Mouse (Mus musculus) adrenal gland, postnatal 14 days (tissue): Measurements from ENCODE around the gene Gimap5. TPM values are rescaled to one million over a fixed set of nuclear protein-coding genes. Genes with fewer than 3 reads are reported as not detected.

Experiments
- total RNA-seq: library from RNA; stranded (reverse); gene quantifications from 2 replicates; pipeline ENCODE4 v1.2.3, GENCODE M21; 2021

Gene Gimap5
- total RNA-seq, 1 experiment from 2014 or later = 11.0 TPM

Other genes with a start within 250 kb of the Gimap5 start
- 41.8 and 45.7 TPM in 2 replicates for gene Atp6v0e2, start 208.6 kb upstream of the Gimap5 start, total RNA-seq
- gene Lrrc61, start 191.4 kb upstream of the Gimap5 start, total RNA-seq = 26.1 and 28.7 TPM in 2 replicates
- gene Rarres2, start 173.4 kb upstream of the Gimap5 start, total RNA-seq = 74.2 and 241 TPM in 2 replicates
- gene Gm45021, start 156.6 kb upstream of the Gimap5 start, total RNA-seq = not detected in 2 replicates
- 42.8 TPM in 2 replicates for gene Repin1, start 152.3 kb upstream of the Gimap5 start, total RNA-seq
- not detected in 2 replicates for gene Gm44965, start 152.3 kb upstream of the Gimap5 start, total RNA-seq
- gene Zfp775, start 144.1 kb upstream of the Gimap5 start, total RNA-seq = 7.7 and 8.9 TPM in 2 replicates
- 1.8 and 3.1 TPM in 2 replicates for gene AI854703, start 119.4 kb upstream of the Gimap5 start, total RNA-seq
- gene Gimap8, start 99.0 kb upstream of the Gimap5 start, total RNA-seq = 12.1 and 20.4 TPM in 2 replicates
- gene Gimap9, start 70.1 kb upstream of the Gimap5 start, total RNA-seq = 6.5 and 12.1 TPM in 2 replicates
- 54.8 and 62.2 TPM in 2 replicates for gene Gimap4, start 61.6 kb upstream of the Gimap5 start, total RNA-seq
- 63.5 and 88.5 TPM in 2 replicates for gene Gimap6, start 38.0 kb upstream of the Gimap5 start, total RNA-seq
- gene Gm28053, start 27.6 kb upstream of the Gimap5 start, total RNA-seq = 4.9 and 12.6 TPM in 2 replicates
- 0.63 and 3.8 TPM in 2 replicates for gene Gimap7, start 27.6 kb upstream of the Gimap5 start, total RNA-seq
- 15.4 and 36.5 TPM in 2 replicates for gene Gimap1, start 7.1 kb upstream of the Gimap5 start, total RNA-seq
- 1.8 and 19.3 TPM in 2 replicates for gene Gimap3, start 24.7 kb downstream of the Gimap5 start, total RNA-seq
- 139 and 181 TPM in 2 replicates for gene Tmem176a, start 94.7 kb downstream of the Gimap5 start, total RNA-seq
- gene Tmem176b, start 95.3 kb downstream of the Gimap5 start, total RNA-seq = 293 and 324 TPM in 2 replicates
- gene Aoc1, start 126.7 kb downstream of the Gimap5 start, total RNA-seq = not detected in 2 replicates
- gene 1600015I10Rik, start 183.7 kb downstream of the Gimap5 start, total RNA-seq = not detected in 2 replicates
- not detected in 2 replicates for gene Doxl2, start 228.8 kb downstream of the Gimap5 start, total RNA-seq
- not detected in 2 replicates for gene Svs1, start 240.7 kb downstream of the Gimap5 start, total RNA-seq